11 mouse cellular contexts compared by ENCODE assay signal in genomic region chr10:29354183-29354582, GRCm38 (mm10). TPM values are rescaled to one million over a fixed set of nuclear protein-coding genes. Genes with fewer than 3 reads are reported as not detected.
DNase-seq lines count a peak whose midpoint lies in the region; ATAC-seq and TF ChIP-seq lines count a peak whose summit lies in the region.
"Had no signal": no experiment of that assay in that cellular context is flagged by ENCODE, and none has a peak within 500 bp of the region (broad histone marks: within the 10 kb centered on the region; RNA-seq: fewer than 3 reads in every experiment).

No protein-coding gene starts in this region.

- H3K4me3 ChIP-seq in layer of hippocampus, adult 2 months = peak overlapping the region; percentile 5; the same call in 1 of the 2 replicates
- no peak overlapping the region for H3K4me3 ChIP-seq in midbrain, embryonic 16.5 days (ENCODE audit: low read depth, low read length)
- no peak overlapping the region for H3K4me3 ChIP-seq in intestine, embryonic 15.5 days (replicated peaks)
- no peak overlapping the region for H3K4me3 ChIP-seq in kidney, embryonic 14.5 days (ENCODE audit: low read length)
- H3K4me3 ChIP-seq: limb, embryonic 13.5 days had no signal

- no peak for TF ChIP-seq CTCF in layer of hippocampus, adult 2 months (conservative IDR thresholded peaks at IDR 0.05)

- no peaks in the 10 kb centered on the region; the same call in 1 of the 2 replicates for H3K36me3 ChIP-seq in midbrain, embryonic 16.5 days (ENCODE audit: control insufficient read depth, insufficient read depth, low read length)
- no peaks in the 10 kb centered on the region for H3K36me3 ChIP-seq in intestine, embryonic 15.5 days
- peaks cover 18% of the 10 kb centered on the region for H3K36me3 ChIP-seq in kidney, embryonic 14.5 days (ENCODE audit: control insufficient read depth, insufficient read depth, low read length)

- H3K27ac ChIP-seq in layer of hippocampus, adult 2 months = peak overlapping the region; percentile 46; the same call in 1 of the 2 replicates
- H3K27ac ChIP-seq in midbrain, embryonic 16.5 days (ENCODE audit: low read length) = no peak overlapping the region
- no peak overlapping the region for H3K27ac ChIP-seq in intestine, embryonic 15.5 days
- no peak overlapping the region for H3K27ac ChIP-seq in kidney, embryonic 14.5 days (ENCODE audit: low read depth, low read length)
- H3K27ac ChIP-seq: limb, embryonic 13.5 days had no signal

- no peaks in the 10 kb centered on the region for H3K27me3 ChIP-seq in midbrain, embryonic 16.5 days (ENCODE audit: control insufficient read depth, insufficient read depth, low read depth, low read length)
- no peaks in the 10 kb centered on the region for H3K27me3 ChIP-seq in intestine, embryonic 15.5 days (replicated peaks)
- no peaks in the 10 kb centered on the region for H3K27me3 ChIP-seq in kidney, embryonic 14.5 days (ENCODE audit: control insufficient read depth, insufficient read depth, low read length)
- H3K27me3 ChIP-seq: limb, embryonic 13.5 days had no signal

- WGBS in midbrain, embryonic 16.5 days = 38% methylated on average over 7 of the region's 7 CpGs
- 50% methylated on average over 7 of the region's 7 CpGs for WGBS in intestine, embryonic 15.5 days
- WGBS in kidney, embryonic 14.5 days = 85% methylated on average over 7 of the region's 7 CpGs

- no peaks in the 10 kb centered on the region for H3K9me3 ChIP-seq in midbrain, embryonic 16.5 days (replicated peaks; ENCODE audit: control insufficient read depth, low read length, poor library complexity, severe bottlenecking)
- no peaks in the 10 kb centered on the region for H3K9me3 ChIP-seq in intestine, embryonic 15.5 days
- no peaks in the 10 kb centered on the region for H3K9me3 ChIP-seq in kidney, embryonic 14.5 days (ENCODE audit: control insufficient read depth, low read length)
- H3K9me3 ChIP-seq: limb, embryonic 13.5 days had no signal

- H3K4me2 ChIP-seq in midbrain, embryonic 16.5 days (ENCODE audit: low read length) = no peak overlapping the region
- no peak overlapping the region for H3K4me2 ChIP-seq in intestine, embryonic 15.5 days (replicated peaks)
- no peak overlapping the region for H3K4me2 ChIP-seq in kidney, embryonic 14.5 days (replicated peaks; ENCODE audit: low read depth, low read length)
- H3K4me2 ChIP-seq: limb, embryonic 13.5 days had no signal

- ATAC-seq in midbrain, embryonic 16.5 days = peak; percentile 52; the same call in 1 of the 2 replicates
- no peak for ATAC-seq in intestine, embryonic 15.5 days
- ATAC-seq in kidney, embryonic 14.5 days (ENCODE audit: low FRiP score, low TSS enrichment) = no peak
- ATAC-seq: activated CD4-positive, CD25-positive, alpha-beta regulatory T cell, adult 4 months had no signal

- H3K9ac ChIP-seq in midbrain, embryonic 16.5 days (ENCODE audit: low read depth, low read length) = no peak overlapping the region
- H3K9ac ChIP-seq in intestine, embryonic 15.5 days = no peak overlapping the region
- no peak overlapping the region for H3K9ac ChIP-seq in kidney, embryonic 14.5 days (ENCODE audit: low read depth, low read length)
- H3K9ac ChIP-seq: limb, embryonic 13.5 days had no signal

- DNase-seq in right cerebral cortex, adult 18-20 months = peak; percentile 71
- no peak for DNase-seq in right cerebral cortex, postnatal 4 days
- peak; percentile 41 to 49 for DNase-seq in layer of hippocampus, adult 2 months (ENCODE audit: low spot score in 2 of 2)
- DNase-seq in gastrocnemius, postnatal 10 days = no peak
- DNase-seq in lung, postnatal 25 days (ENCODE audit: low spot score) = no peak
- DNase-seq: lung, postnatal 36 days had no signal

- H3K4me1 ChIP-seq in midbrain, embryonic 16.5 days (ENCODE audit: control insufficient read depth, insufficient read depth, low read length) = peaks cover 26% of the 10 kb centered on the region
- 0 out of 2 replicates have a peak, but pooled peaks cover 3% of the 10 kb centered on the region for H3K4me1 ChIP-seq in intestine, embryonic 15.5 days (replicated peaks)
- no peaks in the 10 kb centered on the region for H3K4me1 ChIP-seq in kidney, embryonic 14.5 days (ENCODE audit: control insufficient read depth, insufficient read depth, low read length)

RNA-seq across cellular contexts. Expression of gene Rnf146, which starts 8.1 kb away (rescaled TPM):
- total RNA-seq in layer of hippocampus, adult 2 months (2021) = 100 to 1,000 TPM in 1 of 2 experiments, 10 to 100 TPM in 1; 99.6 to 103 TPM
- polyA plus RNA-seq in midbrain, embryonic 16.5 days (2015; fragmentation: Nextera tagmentation; extraction: Ambion mirVana) = 95.7 and 101 TPM in 2 replicates
- total RNA-seq in gastrocnemius, postnatal 10 days (2021) = 10 to 100 TPM; 47.1 to 49.4 TPM
- polyA plus RNA-seq in intestine, embryonic 15.5 days (2015; fragmentation: Nextera tagmentation; extraction: Ambion mirVana) = 40.8 and 41.7 TPM in 2 replicates
- polyA plus RNA-seq in kidney, embryonic 14.5 days (2014; fragmentation: Nextera tagmentation; extraction: Ambion mirVana) = 36.4 and 43.4 TPM in 2 replicates

RNA-seq across cellular contexts. Expression of gene Echdc1, which starts 41.2 kb away (rescaled TPM):
- 10 to 100 TPM; 32.9 to 33.5 TPM for total RNA-seq in layer of hippocampus, adult 2 months (2021)
- polyA plus RNA-seq in midbrain, embryonic 16.5 days (2015; fragmentation: Nextera tagmentation; extraction: Ambion mirVana) = 28.7 and 29.5 TPM in 2 replicates
- total RNA-seq in gastrocnemius, postnatal 10 days (2021) = 10 to 100 TPM; 24.2 to 28.5 TPM
- 41.4 and 42.8 TPM in 2 replicates for polyA plus RNA-seq in intestine, embryonic 15.5 days (2015; fragmentation: Nextera tagmentation; extraction: Ambion mirVana)
- polyA plus RNA-seq in kidney, embryonic 14.5 days (2014; fragmentation: Nextera tagmentation; extraction: Ambion mirVana) = 24.2 and 34.2 TPM in 2 replicates

Comparison
In these comparisons a context has a peak if more than half of its experiments do, and no peak if none do; other contexts are left out.
1. DNase-seq: peak in right cerebral cortex, adult 18-20 months (single experiment) and layer of hippocampus, adult 2 months (2 of 2); none in right cerebral cortex, postnatal 4 days (single experiment), gastrocnemius, postnatal 10 days (single experiment) and lung, postnatal 25 days (single experiment).